Mouse (Mus musculus) ES-Bruce4 (cell line): ENCODE data around the gene Epha10.
"Not testable (repeated sequence)": the region's sequence is repeated elsewhere in the genome, so short reads cannot be mapped to it uniquely, and the experiment has no call there.

Experiments used
- CTCF ChIP-seq: IDR thresholded peaks from one replicate; pipeline ENCODE4 v1.8.1; 2011; ENCODE audit warnings: low read depth, low read length
- POLR2A ChIP-seq: IDR thresholded peaks from one replicate; pipeline ENCODE4 v1.8.1; 2011; ENCODE audit warnings: low read length; ENCODE audit not compliant: insufficient read depth

- TF ChIP-seq CTCF, POLR2A: not testable (repeated sequence)
Measured at GRCm38 (mm10) chr4:124939211-124939610, 58.5 kb downstream of the Epha10 start, which contains the start of gene Cdca8.
